Mouse (Mus musculus): Measurements from ENCODE around the gene Wfs1.
"Not testable (repeated sequence)": the region's sequence is repeated elsewhere in the genome, so short reads cannot be mapped to it uniquely, and the experiment has no call there.

The Wfs1 gene

GRCm38 (mm10) chr5:36988124-36988780 lies 753 bp downstream of the Wfs1 start:
- DNase-seq (ENCODE audit: low read depth, low spot score): no peak

GRCm38 (mm10) chr5:36986617-36987016 lies 2.4 kb downstream of the Wfs1 start:
- no peak for DNase-seq (ENCODE audit: low read depth, low spot score)

GRCm38 (mm10) chr5:36982271-36982670 lies 6.7 kb downstream of the Wfs1 start:
- no peak for DNase-seq (ENCODE audit: low read depth, low spot score)

GRCm38 (mm10) chr5:36979631-36980030 lies 9.4 kb downstream of the Wfs1 start:
- no peak for DNase-seq (ENCODE audit: low read depth, low spot score)

- no peak for DNase-seq (ENCODE audit: low read depth, low spot score)
Measured at GRCm38 (mm10) chr5:36979001-36979400, 10.0 kb downstream of the Wfs1 start.

- no peak for DNase-seq (ENCODE audit: low read depth, low spot score)
Measured at GRCm38 (mm10) chr5:36977809-36978208, 11.2 kb downstream of the Wfs1 start.

GRCm38 (mm10) chr5:36975336-36975735 lies 13.7 kb downstream of the Wfs1 start:
- no peak for DNase-seq (ENCODE audit: low read depth, low spot score)

GRCm38 (mm10) chr5:36971587-36971986 lies 17.4 kb downstream of the Wfs1 start:
- no peak for DNase-seq (ENCODE audit: low read depth, low spot score)

GRCm38 (mm10) chr5:36960501-36960900 lies 28.5 kb downstream of the Wfs1 start:
- no peak for DNase-seq (ENCODE audit: low read depth, low spot score)

GRCm38 (mm10) chr5:36958837-36959236 lies 30.2 kb downstream of the Wfs1 start:
- DNase-seq (ENCODE audit: low read depth, low spot score): peak; percentile 39

- DNase-seq (ENCODE audit: low read depth, low spot score): no peak
Measured at GRCm38 (mm10) chr5:36955366-36955765, 33.6 kb downstream of the Wfs1 start.

- DNase-seq (ENCODE audit: low read depth, low spot score): no peak
Measured at GRCm38 (mm10) chr5:36952311-36952710, 36.7 kb downstream of the Wfs1 start.

- DNase-seq (ENCODE audit: low read depth, low spot score): no peak
Measured at GRCm38 (mm10) chr5:36950871-36951270, 38.1 kb downstream of the Wfs1 start.

- peak; percentile 41 for DNase-seq (ENCODE audit: low read depth, low spot score)
Measured at GRCm38 (mm10) chr5:36948831-36949230, 40.2 kb downstream of the Wfs1 start.

GRCm38 (mm10) chr5:36946445-36946844 lies 42.6 kb downstream of the Wfs1 start:
- DNase-seq (ENCODE audit: low read depth, low spot score): peak; percentile 48

GRCm38 (mm10) chr5:36945713-36946112 lies 43.3 kb downstream of the Wfs1 start:
- no peak for DNase-seq (ENCODE audit: low read depth, low spot score)

GRCm38 (mm10) chr5:36945102-36945701 lies 43.8 kb downstream of the Wfs1 start:
- no peak for DNase-seq (ENCODE audit: low read depth, low spot score)

- no peak for DNase-seq (ENCODE audit: low read depth, low spot score)
Measured at GRCm38 (mm10) chr5:36944552-36944951, 44.5 kb downstream of the Wfs1 start.

GRCm38 (mm10) chr5:36942446-36942845 lies 46.6 kb downstream of the Wfs1 start:
- no peak for DNase-seq (ENCODE audit: low read depth, low spot score)

- not testable (repeated sequence) for DNase-seq (ENCODE audit: low read depth, low spot score)
Measured at GRCm38 (mm10) chr5:36938991-36939390, 50.0 kb downstream of the Wfs1 start.

- DNase-seq (ENCODE audit: low read depth, low spot score): no peak
Measured at GRCm38 (mm10) chr5:36938021-36938420, 51.0 kb downstream of the Wfs1 start.

GRCm38 (mm10) chr5:36936548-36936947 lies 52.5 kb downstream of the Wfs1 start:
- DNase-seq (ENCODE audit: low read depth, low spot score): no peak

Data from retina, adult 2 months (tissue).